In genomic region chr14:52195691-52196090, GRCm38 (mm10) we compare ENCODE assay signal across 8 mouse cellular contexts. TPM values are rescaled to one million over a fixed set of nuclear protein-coding genes. Genes with fewer than 3 reads are reported as not detected.
DNase-seq lines count a peak whose midpoint lies in the region; ATAC-seq and TF ChIP-seq lines count a peak whose summit lies in the region.

No protein-coding gene starts in this region.

- no peak for TF ChIP-seq POLR2A in embryonic fibroblast, embryonic 13.5 days (IDR thresholded peaks at IDR 0.05; ENCODE audit: low read depth, low read length)

- H3K4me2 ChIP-seq in hindbrain, embryonic 15.5 days, result peak overlapping the region; percentile 71
- peak overlapping the region; percentile 74 for H3K4me2 ChIP-seq in limb, embryonic 15.5 days
- H3K4me2 ChIP-seq in midbrain, embryonic 16.5 days (ENCODE audit: low read length), result peak overlapping the region; percentile 60

- TF ChIP-seq CTCF in embryonic fibroblast, embryonic 13.5 days (IDR thresholded peaks at IDR 0.05; ENCODE audit: borderline replicate concordance, insufficient read depth, low read length), result 0 out of 2 replicates have a peak, but pooled peaks have one; percentile 7

- no peak for ATAC-seq in hindbrain, embryonic 15.5 days (ENCODE audit: low FRiP score, low read depth)
- no peak for ATAC-seq in limb, embryonic 15.5 days (ENCODE audit: insufficient number of reproducible peaks, low FRiP score, low TSS enrichment, low read depth)
- no peak for ATAC-seq in midbrain, embryonic 16.5 days

- WGBS in hindbrain, embryonic 15.5 days, result 4% methylated on average over 3 of the region's 3 CpGs
- WGBS in limb, embryonic 15.5 days, result 12% methylated on average over 3 of the region's 3 CpGs
- 10% methylated on average over 3 of the region's 3 CpGs for WGBS in midbrain, embryonic 16.5 days

- DNase-seq in left cerebral cortex, postnatal 14 days (ENCODE audit: low spot score in 2 of 2), result peak; percentile 39 to 55
- no peak for DNase-seq in left cerebral cortex, adult 18-20 months (ENCODE audit: low spot score in 2 of 2)
- DNase-seq in adrenal gland, postnatal 25 days, result peak; percentile 40
- DNase-seq in thymus, postnatal 36 days, result peak; percentile 54 to 55

- peak overlapping the region; percentile 10 for H3K4me3 ChIP-seq in embryonic fibroblast, embryonic 13.5 days (ENCODE audit: insufficient read depth, low read length)
- H3K4me3 ChIP-seq in hindbrain, embryonic 15.5 days, result peak overlapping the region; percentile 83
- peak overlapping the region; percentile 100 for H3K4me3 ChIP-seq in limb, embryonic 15.5 days
- H3K4me3 ChIP-seq in midbrain, embryonic 16.5 days (ENCODE audit: low read depth, low read length), result peak overlapping the region; percentile 99; the same call in 1 of the 2 replicates

- H3K9me3 ChIP-seq in hindbrain, embryonic 15.5 days, result no peaks in the 10 kb centered on the region
- no peaks in the 10 kb centered on the region for H3K9me3 ChIP-seq in limb, embryonic 15.5 days
- H3K9me3 ChIP-seq in midbrain, embryonic 16.5 days (replicated peaks; ENCODE audit: control insufficient read depth, low read length, poor library complexity, severe bottlenecking), result no peaks in the 10 kb centered on the region

- no peaks in the 10 kb centered on the region for H3K27me3 ChIP-seq in hindbrain, embryonic 15.5 days
- H3K27me3 ChIP-seq in limb, embryonic 15.5 days, result no peaks in the 10 kb centered on the region
- no peaks in the 10 kb centered on the region for H3K27me3 ChIP-seq in midbrain, embryonic 16.5 days (ENCODE audit: control insufficient read depth, insufficient read depth, low read depth, low read length)

- peaks cover 17% of the 10 kb centered on the region for H3K36me3 ChIP-seq in hindbrain, embryonic 15.5 days
- peaks cover 27% of the 10 kb centered on the region for H3K36me3 ChIP-seq in limb, embryonic 15.5 days
- H3K36me3 ChIP-seq in midbrain, embryonic 16.5 days (ENCODE audit: control insufficient read depth, insufficient read depth, low read length), result peaks cover 11% of the 10 kb centered on the region; the same call in 1 of the 2 replicates

- H3K27ac ChIP-seq in embryonic fibroblast, embryonic 13.5 days (ENCODE audit: insufficient read depth, low read length), result no peak overlapping the region
- H3K27ac ChIP-seq in hindbrain, embryonic 15.5 days (replicated peaks), result no peak overlapping the region
- H3K27ac ChIP-seq in limb, embryonic 15.5 days, result no peak overlapping the region
- no peak overlapping the region for H3K27ac ChIP-seq in midbrain, embryonic 16.5 days (ENCODE audit: low read length)

- H3K4me1 ChIP-seq in embryonic fibroblast, embryonic 13.5 days (ENCODE audit: control insufficient read depth, insufficient read depth, low read length), result no peaks in the 10 kb centered on the region; the same call in 1 of the 2 replicates
- H3K4me1 ChIP-seq in hindbrain, embryonic 15.5 days (replicated peaks), result peaks cover 28% of the 10 kb centered on the region
- H3K4me1 ChIP-seq in limb, embryonic 15.5 days, result peaks cover 10% of the 10 kb centered on the region; the same call in 1 of the 2 replicates
- H3K4me1 ChIP-seq in midbrain, embryonic 16.5 days (ENCODE audit: control insufficient read depth, insufficient read depth, low read length), result peaks cover 20% of the 10 kb centered on the region

- intact Hi-C loops in left cerebral cortex, postnatal 14 days (cut with DNase I), result loop anchor here (5.0 kb wide), 1 partner anchor 73 kb away; no protein-coding TSS in a partner anchor

- H3K9ac ChIP-seq in hindbrain, embryonic 15.5 days, result no peak overlapping the region
- H3K9ac ChIP-seq in limb, embryonic 15.5 days, result no peak overlapping the region
- H3K9ac ChIP-seq in midbrain, embryonic 16.5 days (ENCODE audit: low read depth, low read length), result no peak overlapping the region

RNA-seq across cellular contexts. Expression of gene Supt16, which starts 1.5 kb away (rescaled TPM):
- 10 to 100 TPM; 44.7 to 45.6 TPM for total RNA-seq in left cerebral cortex, postnatal 14 days (2021)
- 10 to 100 TPM; 55.8 to 58.4 TPM for total RNA-seq in left cerebral cortex, adult 18-20 months (2021)
- 60.0 and 61.3 TPM in 2 replicates for total RNA-seq in adrenal gland, postnatal 25 days (2021)
- polyA plus RNA-seq in embryonic fibroblast, embryonic 13.5 days (2011; ENCODE audit: insufficient read length, low read depth, missing spikeins), result 83.0 and 88.6 TPM in 2 replicates
- polyA plus RNA-seq in hindbrain, embryonic 15.5 days (2015; fragmentation: Nextera tagmentation; extraction: Ambion mirVana), result 36.0 and 45.1 TPM in 2 replicates
- 47.4 and 51.4 TPM in 2 replicates for polyA plus RNA-seq in limb, embryonic 15.5 days (2015; fragmentation: Nextera tagmentation; extraction: Ambion mirVana)
- 38.0 and 46.6 TPM in 2 replicates for polyA plus RNA-seq in midbrain, embryonic 16.5 days (2015; fragmentation: Nextera tagmentation; extraction: Ambion mirVana)

Comparison
In these comparisons a context has a peak if more than half of its experiments do, and no peak if none do; other contexts are left out.
1. DNase-seq: peak in left cerebral cortex, postnatal 14 days (2 of 2), adrenal gland, postnatal 25 days (single experiment) and thymus, postnatal 36 days (2 of 2); none in left cerebral cortex, adult 18-20 months (0 of 2).
2. H3K4me3 ChIP-seq: peak in every context shown above with its lines; median percentile 100 in limb, embryonic 15.5 days; 99 in midbrain, embryonic 16.5 days; 83 in hindbrain, embryonic 15.5 days; 10 in embryonic fibroblast, embryonic 13.5 days.
3. Peak in every context shown above with its lines, with median percentiles within 50 percentile points of each other: H3K4me2 ChIP-seq.